Mouse (Mus musculus): ENCODE results near the gene Pgm5. TPM values are rescaled to one million over a fixed set of nuclear protein-coding genes. Genes with fewer than 3 reads are reported as not detected.

Gene Pgm5
- total RNA-seq, 1 experiment: 3.0 TPM

- in situ Hi-C loops (cut with MboI; ENCODE audit: low sequenced_read_pairs in 2 of 2, unreplicated experiment in 2 of 2): no loop called here
- Histone ChIP-seq H3K4me1 (ENCODE audit: control insufficient read depth in 2 of 2, insufficient read depth in 2 of 2, low read length in 2 of 2, poor library complexity in 1 of 2) (no peaks in the 10 kb centered on the region), H3K9me3 (ENCODE audit: control insufficient read depth, insufficient read depth, low read depth, low read length) (no peaks in the 10 kb centered on the region), H3K27ac (ENCODE audit: insufficient read depth, low read depth, low read length, poor library complexity, severe bottlenecking) (no peak overlapping the region), H3K4me3 (ENCODE audit: insufficient read depth in 1 of 2, low read depth in 1 of 2, low read length in 2 of 2, poor library complexity in 1 of 2, severe bottlenecking in 1 of 2) (no peak overlapping the region), H3K36me3 (ENCODE audit: control insufficient read depth, insufficient read depth, low read length, poor library complexity, severe bottlenecking) (no peaks in the 10 kb centered on the region), H3K9ac (ENCODE audit: insufficient read depth, low read depth, low read length, poor library complexity, severe bottlenecking) (no peak overlapping the region)
- TF ChIP-seq ZC3H11A (IDR thresholded peaks at IDR 0.05; ENCODE audit: borderline replicate concordance, low read depth, low read length): no peak
- no peak for TF ChIP-seq MAFK (IDR thresholded peaks at IDR 0.05; ENCODE audit: insufficient read depth, low read depth, low read length)
- no peak for TF ChIP-seq HCFC1 (IDR thresholded peaks at IDR 0.05; ENCODE audit: borderline replicate concordance, insufficient read depth, low read length)
- no peak for TF ChIP-seq ZNF384 (IDR thresholded peaks at IDR 0.05; ENCODE audit: low read depth, low read length)
- no peak for TF ChIP-seq CHD2 (IDR thresholded peaks at IDR 0.05; ENCODE audit: low read depth, low read length)
- DNase-seq (ENCODE audit: low read depth, low spot score): no peak
Measured at GRCm38 (mm10) chr19:24783736-24784135, 77.9 kb downstream of the Pgm5 start.

- Histone ChIP-seq H3K9me3 (ENCODE audit: control insufficient read depth, insufficient read depth, low read depth, low read length) (no peaks in the 10 kb centered on the region), H3K9ac (ENCODE audit: insufficient read depth, low read depth, low read length, poor library complexity, severe bottlenecking) (no peak overlapping the region), H3K4me1 (ENCODE audit: control insufficient read depth in 2 of 2, insufficient read depth in 2 of 2, low read length in 2 of 2, poor library complexity in 1 of 2) (no peaks in the 10 kb centered on the region), H3K4me3 (ENCODE audit: insufficient read depth in 1 of 2, low read depth in 1 of 2, low read length in 2 of 2, poor library complexity in 1 of 2, severe bottlenecking in 1 of 2) (no peak overlapping the region), H3K27ac (ENCODE audit: insufficient read depth, low read depth, low read length, poor library complexity, severe bottlenecking) (no peak overlapping the region), H3K36me3 (ENCODE audit: control insufficient read depth, insufficient read depth, low read length, poor library complexity, severe bottlenecking) (no peaks in the 10 kb centered on the region)
- in situ Hi-C loops (cut with MboI; ENCODE audit: low sequenced_read_pairs in 2 of 2, unreplicated experiment in 2 of 2): no loop called here
- TF ChIP-seq MAFK (IDR thresholded peaks at IDR 0.05; ENCODE audit: insufficient read depth, low read depth, low read length): no peak
- no peak for TF ChIP-seq ZNF384 (IDR thresholded peaks at IDR 0.05; ENCODE audit: low read depth, low read length)
- TF ChIP-seq ZC3H11A (IDR thresholded peaks at IDR 0.05; ENCODE audit: borderline replicate concordance, low read depth, low read length): no peak
- TF ChIP-seq CHD2 (IDR thresholded peaks at IDR 0.05; ENCODE audit: low read depth, low read length): no peak
- no peak for TF ChIP-seq HCFC1 (IDR thresholded peaks at IDR 0.05; ENCODE audit: borderline replicate concordance, insufficient read depth, low read length)
- DNase-seq (ENCODE audit: low read depth, low spot score): no peak
Measured at GRCm38 (mm10) chr19:24779996-24780395, 81.7 kb downstream of the Pgm5 start.

- no peak for DNase-seq (ENCODE audit: low read depth, low spot score)
- Histone ChIP-seq H3K9me3 (ENCODE audit: control insufficient read depth, insufficient read depth, low read depth, low read length) (no peaks in the 10 kb centered on the region), H3K27ac (ENCODE audit: insufficient read depth, low read depth, low read length, poor library complexity, severe bottlenecking) (no peak overlapping the region), H3K4me1 (ENCODE audit: control insufficient read depth in 2 of 2, insufficient read depth in 2 of 2, low read length in 2 of 2, poor library complexity in 1 of 2) (no peaks in the 10 kb centered on the region), H3K36me3 (ENCODE audit: control insufficient read depth, insufficient read depth, low read length, poor library complexity, severe bottlenecking) (no peaks in the 10 kb centered on the region), H3K9ac (ENCODE audit: insufficient read depth, low read depth, low read length, poor library complexity, severe bottlenecking) (no peak overlapping the region), H3K4me3 (ENCODE audit: insufficient read depth in 1 of 2, low read depth in 1 of 2, low read length in 2 of 2, poor library complexity in 1 of 2, severe bottlenecking in 1 of 2) (no peak overlapping the region)
- in situ Hi-C loops (cut with MboI; ENCODE audit: low sequenced_read_pairs in 2 of 2, unreplicated experiment in 2 of 2): no loop called here
- TF ChIP-seq MAFK (IDR thresholded peaks at IDR 0.05; ENCODE audit: insufficient read depth, low read depth, low read length) (no peak), ZC3H11A (IDR thresholded peaks at IDR 0.05; ENCODE audit: borderline replicate concordance, low read depth, low read length) (no peak), CHD2 (IDR thresholded peaks at IDR 0.05; ENCODE audit: low read depth, low read length) (no peak), ZNF384 (IDR thresholded peaks at IDR 0.05; ENCODE audit: low read depth, low read length) (no peak), HCFC1 (IDR thresholded peaks at IDR 0.05; ENCODE audit: borderline replicate concordance, insufficient read depth, low read length) (no peak)
Measured at GRCm38 (mm10) chr19:24770345-24770744, 91.3 kb downstream of the Pgm5 start.

- in situ Hi-C loops (cut with MboI; ENCODE audit: low sequenced_read_pairs in 2 of 2, unreplicated experiment in 2 of 2): no loop called here
- Histone ChIP-seq H3K36me3 (ENCODE audit: control insufficient read depth, insufficient read depth, low read length, poor library complexity, severe bottlenecking) (no peaks in the 10 kb centered on the region), H3K27ac (ENCODE audit: insufficient read depth, low read depth, low read length, poor library complexity, severe bottlenecking) (no peak overlapping the region), H3K9me3 (ENCODE audit: control insufficient read depth, insufficient read depth, low read depth, low read length) (no peaks in the 10 kb centered on the region), H3K9ac (ENCODE audit: insufficient read depth, low read depth, low read length, poor library complexity, severe bottlenecking) (no peak overlapping the region), H3K4me3 (ENCODE audit: insufficient read depth in 1 of 2, low read depth in 1 of 2, low read length in 2 of 2, poor library complexity in 1 of 2, severe bottlenecking in 1 of 2) (no peak overlapping the region), H3K4me1 (ENCODE audit: control insufficient read depth in 2 of 2, insufficient read depth in 2 of 2, low read length in 2 of 2, poor library complexity in 1 of 2) (no peaks in the 10 kb centered on the region)
- no peak for DNase-seq (ENCODE audit: low read depth, low spot score)
- TF ChIP-seq CHD2 (IDR thresholded peaks at IDR 0.05; ENCODE audit: low read depth, low read length) (no peak), MAFK (IDR thresholded peaks at IDR 0.05; ENCODE audit: insufficient read depth, low read depth, low read length) (no peak), HCFC1 (IDR thresholded peaks at IDR 0.05; ENCODE audit: borderline replicate concordance, insufficient read depth, low read length) (no peak), ZNF384 (IDR thresholded peaks at IDR 0.05; ENCODE audit: low read depth, low read length) (no peak), ZC3H11A (IDR thresholded peaks at IDR 0.05; ENCODE audit: borderline replicate concordance, low read depth, low read length) (no peak)
Measured at GRCm38 (mm10) chr19:24767401-24767800, 94.3 kb downstream of the Pgm5 start.

Measured in ES-E14 (cell line).